Mouse (Mus musculus) testis, adult 2 months (tissue): ENCODE measurements around the gene Cfap57.

Experiments used
- CTCF ChIP-seq: fragments of 200-500 bp; IDR thresholded peaks from 2 replicates; pipeline ENCODE4 v1.5.1; 2012; ENCODE audit warnings: low read depth, mild to moderate bottlenecking, inconsistent platforms, low read length, moderate library complexity; ENCODE audit not compliant: control insufficient read depth, insufficient read depth, insufficient replicate concordance
- POLR2A ChIP-seq: fragments of 200-500 bp; IDR thresholded peaks from 2 replicates; pipeline ENCODE4 v1.6.1; 2012; ENCODE audit warnings: low read depth, mild to moderate bottlenecking, inconsistent platforms, low read length, moderate library complexity; ENCODE audit not compliant: control insufficient read depth

DNA sequence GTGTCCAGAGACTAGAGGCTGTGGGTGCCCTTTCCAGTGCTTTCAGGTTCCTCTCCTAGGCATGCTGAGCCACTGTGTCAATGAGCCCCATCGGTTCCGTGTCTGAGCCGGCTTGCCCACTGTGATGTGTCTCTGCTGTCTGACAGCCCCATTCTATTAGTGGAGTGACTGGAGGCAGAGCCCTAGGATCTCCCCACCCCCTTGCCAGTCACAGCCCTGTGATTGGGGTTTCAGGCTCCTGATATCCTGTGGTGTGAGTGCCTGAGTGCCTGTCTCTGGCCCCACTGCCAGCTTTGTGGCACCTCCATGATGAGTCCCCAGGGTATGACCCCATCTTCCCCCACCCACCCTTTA lies 55.7 kb downstream of the Cfap57 start:
- TF ChIP-seq CTCF (no peak), POLR2A (no peak)
